Mouse (Mus musculus): ENCODE results near the gene Esrrg. TPM values are rescaled to one million over a fixed set of nuclear protein-coding genes. Genes with fewer than 3 reads are reported as not detected.

Gene Esrrg
- polyA plus RNA-seq, 1 experiment from 2014 or later = 14.6 TPM

DNA sequence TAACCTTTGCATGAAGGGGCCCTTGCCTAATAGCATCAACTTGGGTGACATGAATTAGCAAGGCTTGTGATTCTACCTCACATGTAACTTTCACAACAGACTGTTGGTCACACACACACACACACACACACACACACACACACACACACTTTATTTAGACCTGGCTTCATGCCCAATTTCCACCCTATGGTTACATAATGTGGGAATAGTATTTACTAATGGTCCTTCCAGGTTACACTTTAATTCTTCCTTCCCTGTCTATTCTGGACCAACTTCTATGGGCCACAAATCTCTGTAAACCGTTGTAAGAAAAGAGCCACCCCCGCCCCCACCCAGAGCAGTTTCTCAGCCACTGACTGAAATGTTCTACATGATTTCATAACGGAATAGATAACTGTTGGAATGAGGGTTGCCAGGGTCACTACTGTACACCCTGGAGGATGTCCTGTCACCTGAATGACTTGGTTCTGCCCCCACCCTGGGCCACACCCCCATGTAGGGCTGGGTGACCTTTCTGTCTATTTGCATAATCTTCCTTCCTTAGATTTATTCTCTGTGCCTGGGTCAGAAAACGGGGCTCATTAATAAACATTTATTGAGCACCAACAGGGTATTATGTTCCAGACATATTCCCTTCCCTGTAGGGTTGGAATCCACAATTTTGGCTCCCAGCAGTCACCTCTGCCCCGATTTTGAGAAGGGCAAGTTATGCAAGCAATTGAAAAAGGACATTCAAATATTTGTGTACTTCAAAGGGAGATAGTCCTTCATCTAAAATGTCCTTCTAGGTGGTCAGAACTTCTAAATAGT is 154.3 kb downstream of the Esrrg start:
- no peak for ATAC-seq (ENCODE audit: low FRiP score)
- WGBS = 80% methylated on average over 5 of the region's 5 CpGs

DNA sequence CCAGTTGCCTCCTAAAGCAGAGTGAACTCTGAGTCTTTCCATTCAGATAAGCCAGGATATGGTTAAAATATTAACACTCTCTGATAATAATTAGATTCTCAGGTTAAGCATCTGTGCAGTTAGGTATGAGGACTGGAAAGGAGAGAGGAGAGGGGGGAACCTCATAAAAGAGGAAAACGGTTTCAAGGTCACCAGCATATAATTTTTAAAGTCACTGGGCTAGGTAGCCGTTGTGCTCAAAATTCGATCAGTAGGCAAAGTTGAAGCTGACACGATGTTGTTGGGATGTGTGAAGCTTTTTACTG is 154.8 kb downstream of the Esrrg start:
- WGBS = 91% methylated on average over 4 of the region's 4 CpGs
- no peak overlapping the region for H3K4me3 ChIP-seq (ENCODE audit: low read depth, low read length)
- no peaks in the 10 kb centered on the region for H3K4me1 ChIP-seq (replicated peaks; ENCODE audit: control insufficient read depth, insufficient read depth, low read length)
- DNase-seq (ENCODE audit: low spot score) (no peak), ATAC-seq (ENCODE audit: low FRiP score) (no peak)
- no peak overlapping the region for H3K9ac ChIP-seq (ENCODE audit: low read depth, low read length)
- no peak overlapping the region for H3K27ac ChIP-seq (ENCODE audit: low read depth, low read length)
- H3K9me3 ChIP-seq (ENCODE audit: control insufficient read depth, low read length) = no peaks in the 10 kb centered on the region
- H3K36me3 ChIP-seq (ENCODE audit: control insufficient read depth, insufficient read depth, low read length) = no peaks in the 10 kb centered on the region
- H3K27me3 ChIP-seq (ENCODE audit: control insufficient read depth, insufficient read depth, low read length) = no peaks in the 10 kb centered on the region
- H3K4me2 ChIP-seq (replicated peaks; ENCODE audit: low read depth, low read length) = no peak overlapping the region

More for the DNA sequence above, 154.3 kb downstream of the Esrrg start:
- Histone ChIP-seq H3K27ac (ENCODE audit: low read depth, low read length) (no peak overlapping the region), H3K4me3 (ENCODE audit: low read depth, low read length) (no peak overlapping the region), H3K27me3 (ENCODE audit: control insufficient read depth, insufficient read depth, low read length) (no peaks in the 10 kb centered on the region), H3K4me1 (replicated peaks; ENCODE audit: control insufficient read depth, insufficient read depth, low read length) (no peaks in the 10 kb centered on the region), H3K9ac (ENCODE audit: low read depth, low read length) (no peak overlapping the region), H3K9me3 (ENCODE audit: control insufficient read depth, low read length) (no peaks in the 10 kb centered on the region), H3K36me3 (ENCODE audit: control insufficient read depth, insufficient read depth, low read length) (no peaks in the 10 kb centered on the region), H3K4me2 (replicated peaks; ENCODE audit: low read depth, low read length) (no peak overlapping the region)
- no peak for DNase-seq (ENCODE audit: low spot score)

DNA sequence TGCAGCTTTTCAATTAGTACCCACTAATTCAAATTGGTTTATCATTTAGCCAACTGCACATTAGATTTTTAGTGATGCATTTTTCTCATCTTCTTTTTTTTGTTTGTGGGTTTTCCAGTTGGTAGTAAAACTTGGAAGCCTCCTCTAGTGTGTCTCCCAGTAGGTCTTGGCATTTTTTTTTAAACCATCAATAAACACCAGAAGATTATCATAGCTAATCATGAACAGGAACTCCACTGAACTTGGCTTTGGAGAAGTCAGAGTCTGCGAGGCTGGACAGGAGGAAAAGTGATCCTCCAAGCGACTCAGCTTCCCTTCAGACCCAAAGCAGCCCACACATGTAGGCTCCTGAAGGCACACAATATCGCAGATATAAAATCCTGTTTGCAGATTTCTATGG is 155.2 kb downstream of the Esrrg start:
- Histone ChIP-seq H3K9ac (ENCODE audit: low read depth, low read length) (no peak overlapping the region), H3K36me3 (ENCODE audit: control insufficient read depth, insufficient read depth, low read length) (no peaks in the 10 kb centered on the region), H3K4me1 (replicated peaks; ENCODE audit: control insufficient read depth, insufficient read depth, low read length) (no peaks in the 10 kb centered on the region), H3K9me3 (ENCODE audit: control insufficient read depth, low read length) (no peaks in the 10 kb centered on the region), H3K27ac (ENCODE audit: low read depth, low read length) (no peak overlapping the region), H3K27me3 (ENCODE audit: control insufficient read depth, insufficient read depth, low read length) (no peaks in the 10 kb centered on the region), H3K4me3 (ENCODE audit: low read depth, low read length) (no peak overlapping the region), H3K4me2 (replicated peaks; ENCODE audit: low read depth, low read length) (no peak overlapping the region)
- ATAC-seq (ENCODE audit: low FRiP score) = no peak
- 74% methylated on average over 3 of the region's 3 CpGs for WGBS
- no peak for DNase-seq (ENCODE audit: low spot score)

DNA sequence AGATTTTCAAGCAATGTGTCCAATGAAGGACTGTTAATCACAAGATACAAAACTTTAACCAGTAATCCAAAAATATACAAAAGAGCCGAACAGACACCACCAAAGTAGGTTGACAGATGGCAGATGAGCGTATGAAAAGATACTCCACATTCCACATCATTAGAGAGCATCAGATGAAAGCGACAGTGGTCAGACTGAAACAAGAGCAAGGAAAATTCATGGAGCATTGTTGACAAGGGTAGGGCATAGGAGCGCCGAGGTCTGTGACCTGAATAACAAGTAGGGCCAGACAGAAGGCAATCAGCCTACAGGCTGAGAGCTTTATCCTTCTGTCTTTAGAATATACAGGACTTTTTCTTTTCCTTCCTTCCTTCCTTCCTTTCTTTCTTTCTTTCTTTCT is 157.0 kb downstream of the Esrrg start:
- no peak overlapping the region for H3K4me2 ChIP-seq (replicated peaks; ENCODE audit: low read depth, low read length)
- no peaks in the 10 kb centered on the region for H3K9me3 ChIP-seq (ENCODE audit: control insufficient read depth, low read length)
- no peak for ATAC-seq (ENCODE audit: low FRiP score)
- DNase-seq (ENCODE audit: low spot score) = peak; percentile 27
- no peaks in the 10 kb centered on the region for H3K4me1 ChIP-seq (replicated peaks; ENCODE audit: control insufficient read depth, insufficient read depth, low read length)
- WGBS = 60% methylated on average over 5 of the region's 5 CpGs
- no peak overlapping the region for H3K9ac ChIP-seq (ENCODE audit: low read depth, low read length)
- H3K27ac ChIP-seq (ENCODE audit: low read depth, low read length) = no peak overlapping the region
- no peak overlapping the region for H3K4me3 ChIP-seq (ENCODE audit: low read depth, low read length)
- no peaks in the 10 kb centered on the region for H3K36me3 ChIP-seq (ENCODE audit: control insufficient read depth, insufficient read depth, low read length)
- H3K27me3 ChIP-seq (ENCODE audit: control insufficient read depth, insufficient read depth, low read length) = no peaks in the 10 kb centered on the region

DNA sequence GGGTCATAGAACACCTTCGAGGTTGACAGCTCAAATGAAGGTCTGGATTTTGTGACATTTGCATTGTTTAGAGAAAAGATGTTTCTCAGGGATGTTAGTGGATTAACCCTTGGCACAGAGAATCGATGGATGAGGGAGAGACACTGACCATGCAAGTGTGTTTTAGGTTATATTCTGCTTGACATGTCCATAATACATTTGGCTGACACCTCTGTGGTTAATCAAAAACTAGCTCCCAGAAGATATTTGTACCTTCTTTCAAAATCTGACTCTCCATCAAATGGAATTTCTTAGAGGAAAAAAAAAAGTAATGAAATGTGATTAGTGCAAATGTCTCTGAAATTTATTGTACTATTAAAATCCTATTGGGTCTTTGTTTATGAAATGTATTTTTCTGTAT is 158.8 kb downstream of the Esrrg start:
- no peak overlapping the region for H3K9ac ChIP-seq (ENCODE audit: low read depth, low read length)
- WGBS = 89% methylated on average over 2 of the region's 2 CpGs
- H3K27ac ChIP-seq (ENCODE audit: low read depth, low read length) = no peak overlapping the region
- H3K4me1 ChIP-seq (replicated peaks; ENCODE audit: control insufficient read depth, insufficient read depth, low read length) = no peaks in the 10 kb centered on the region
- ATAC-seq (ENCODE audit: low FRiP score) (no peak), DNase-seq (ENCODE audit: low spot score) (no peak)
- no peaks in the 10 kb centered on the region for H3K36me3 ChIP-seq (ENCODE audit: control insufficient read depth, insufficient read depth, low read length)
- H3K9me3 ChIP-seq (ENCODE audit: control insufficient read depth, low read length) = no peaks in the 10 kb centered on the region
- H3K4me3 ChIP-seq (ENCODE audit: low read depth, low read length) = no peak overlapping the region
- H3K4me2 ChIP-seq (replicated peaks; ENCODE audit: low read depth, low read length) = no peak overlapping the region
- H3K27me3 ChIP-seq (ENCODE audit: control insufficient read depth, insufficient read depth, low read length) = no peaks in the 10 kb centered on the region

DNA sequence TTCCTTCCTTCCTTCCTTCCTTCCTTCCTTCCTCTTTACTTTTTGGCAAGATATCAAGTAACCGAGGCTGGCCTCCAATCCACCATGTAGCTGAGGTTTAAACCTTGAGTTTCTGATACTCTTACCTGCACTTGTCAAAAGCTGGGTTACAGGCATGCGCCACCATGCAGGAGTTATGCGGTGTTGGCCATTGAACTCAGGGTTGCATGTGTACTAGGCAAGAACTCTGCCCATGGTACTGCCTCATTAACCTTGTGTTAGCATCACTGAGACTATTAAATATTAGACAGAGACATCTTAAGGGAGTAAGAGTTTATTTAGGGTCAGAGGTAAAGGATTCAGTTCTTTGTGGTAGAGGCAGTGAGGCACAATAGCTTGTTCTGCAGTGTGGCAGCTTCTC is 161.6 kb downstream of the Esrrg start:
- H3K4me3 ChIP-seq (ENCODE audit: low read depth, low read length) = no peak overlapping the region
- H3K9me3 ChIP-seq (ENCODE audit: control insufficient read depth, low read length) = no peaks in the 10 kb centered on the region
- DNase-seq (ENCODE audit: low spot score) (no peak), ATAC-seq (ENCODE audit: low FRiP score) (no peak)
- H3K27me3 ChIP-seq (ENCODE audit: control insufficient read depth, insufficient read depth, low read length) = no peaks in the 10 kb centered on the region
- H3K4me1 ChIP-seq (replicated peaks; ENCODE audit: control insufficient read depth, insufficient read depth, low read length) = no peaks in the 10 kb centered on the region
- no peak overlapping the region for H3K9ac ChIP-seq (ENCODE audit: low read depth, low read length)
- WGBS = 90% methylated on average over 3 of the region's 3 CpGs
- H3K27ac ChIP-seq (ENCODE audit: low read depth, low read length) = no peak overlapping the region
- H3K4me2 ChIP-seq (replicated peaks; ENCODE audit: low read depth, low read length) = no peak overlapping the region
- H3K36me3 ChIP-seq (ENCODE audit: control insufficient read depth, insufficient read depth, low read length) = no peaks in the 10 kb centered on the region

DNA sequence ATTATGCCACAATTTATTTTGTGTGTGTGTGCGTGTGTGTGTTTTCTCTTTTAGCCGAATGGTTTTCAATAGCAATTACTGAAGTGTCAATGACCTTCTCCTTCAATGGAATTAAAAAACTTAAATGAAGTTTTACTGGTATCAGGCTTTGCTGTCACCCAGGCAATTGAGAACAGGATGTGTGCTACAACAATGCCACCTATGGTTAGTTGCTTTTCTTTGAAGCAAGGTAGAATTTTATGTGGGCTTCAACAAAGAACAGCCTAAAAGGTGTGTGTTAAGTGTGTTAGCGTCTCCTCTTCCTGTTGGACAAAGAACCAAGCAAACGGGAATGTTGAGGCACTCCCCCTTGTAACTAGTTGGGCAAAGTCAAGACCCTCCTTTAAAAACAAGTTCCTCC is 162.5 kb downstream of the Esrrg start:
- Histone ChIP-seq H3K4me1 (replicated peaks; ENCODE audit: control insufficient read depth, insufficient read depth, low read length) (no peaks in the 10 kb centered on the region), H3K4me3 (ENCODE audit: low read depth, low read length) (no peak overlapping the region), H3K4me2 (replicated peaks; ENCODE audit: low read depth, low read length) (no peak overlapping the region), H3K9me3 (ENCODE audit: control insufficient read depth, low read length) (no peaks in the 10 kb centered on the region), H3K27ac (ENCODE audit: low read depth, low read length) (no peak overlapping the region), H3K9ac (ENCODE audit: low read depth, low read length) (no peak overlapping the region), H3K27me3 (ENCODE audit: control insufficient read depth, insufficient read depth, low read length) (no peaks in the 10 kb centered on the region), H3K36me3 (ENCODE audit: control insufficient read depth, insufficient read depth, low read length) (no peaks in the 10 kb centered on the region)
- WGBS = 72% methylated on average over 4 of the region's 4 CpGs
- DNase-seq (ENCODE audit: low spot score) = no peak
- no peak for ATAC-seq (ENCODE audit: low FRiP score)

DNA sequence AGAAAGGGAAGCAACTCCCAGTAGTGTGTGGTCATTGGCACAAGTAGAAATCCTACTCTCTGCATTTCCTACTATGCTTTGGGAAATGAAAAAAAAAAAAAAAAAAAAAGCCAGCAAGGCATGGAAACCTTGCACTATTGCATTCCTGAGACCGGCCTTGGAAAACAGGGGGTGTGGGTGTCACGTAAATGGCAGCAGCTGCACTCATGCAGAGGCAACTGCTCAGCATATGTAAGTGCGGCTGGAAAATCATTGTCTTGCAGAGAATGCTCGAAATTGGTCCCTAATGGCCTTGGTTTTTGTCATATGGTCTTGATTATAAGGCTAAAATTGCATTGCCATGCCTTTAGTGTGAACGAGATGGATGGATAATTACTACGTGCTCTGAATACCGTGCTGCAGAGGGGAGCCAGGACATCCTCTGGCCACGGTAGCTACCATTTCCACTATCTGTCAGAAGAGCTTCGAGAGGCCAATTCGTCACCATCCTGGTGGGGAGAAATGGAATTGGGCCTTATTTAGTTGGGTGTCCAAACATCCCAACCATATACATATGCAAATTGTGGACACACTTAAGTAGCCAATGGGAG is 171.1 kb downstream of the Esrrg start:
- Histone ChIP-seq H3K9ac (ENCODE audit: low read depth, low read length) (no peak overlapping the region), H3K4me2 (replicated peaks; ENCODE audit: low read depth, low read length) (no peak overlapping the region), H3K36me3 (ENCODE audit: control insufficient read depth, insufficient read depth, low read length) (no peaks in the 10 kb centered on the region), H3K27me3 (ENCODE audit: control insufficient read depth, insufficient read depth, low read length) (no peaks in the 10 kb centered on the region), H3K9me3 (ENCODE audit: control insufficient read depth, low read length) (no peaks in the 10 kb centered on the region), H3K27ac (ENCODE audit: low read depth, low read length) (no peak overlapping the region), H3K4me3 (ENCODE audit: low read depth, low read length) (no peak overlapping the region), H3K4me1 (replicated peaks; ENCODE audit: control insufficient read depth, insufficient read depth, low read length) (no peaks in the 10 kb centered on the region)
- WGBS = 53% methylated on average over 10 of the region's 10 CpGs
- ATAC-seq (ENCODE audit: low FRiP score) (peak; percentile 54), DNase-seq (ENCODE audit: low spot score) (peak; percentile 24)

DNA sequence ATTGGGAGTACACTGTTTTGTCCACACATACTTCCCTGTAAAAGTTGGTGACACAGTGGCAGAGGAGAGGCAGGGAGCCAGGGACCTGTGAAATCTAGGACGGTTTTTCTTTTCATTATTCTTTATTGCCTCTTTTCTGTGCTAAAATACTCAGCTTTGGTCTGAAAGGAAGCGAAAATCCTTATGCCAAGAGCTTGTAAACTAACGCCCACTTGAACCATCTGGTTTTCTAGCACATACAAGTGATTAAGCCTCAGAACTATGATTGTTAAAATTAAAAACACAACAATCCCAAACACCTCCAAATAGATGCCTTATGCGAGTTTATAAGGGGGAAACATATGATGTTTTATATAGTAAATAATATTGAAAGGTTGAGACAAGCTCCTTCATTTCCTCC is 176.6 kb downstream of the Esrrg start:
- H3K4me3 ChIP-seq (ENCODE audit: low read depth, low read length) = no peak overlapping the region
- no peak for ATAC-seq (ENCODE audit: low FRiP score)
- H3K9ac ChIP-seq (ENCODE audit: low read depth, low read length) = no peak overlapping the region
- H3K9me3 ChIP-seq (ENCODE audit: control insufficient read depth, low read length) = no peaks in the 10 kb centered on the region
- no peak for DNase-seq (ENCODE audit: low spot score)
- no peaks in the 10 kb centered on the region for H3K27me3 ChIP-seq (ENCODE audit: control insufficient read depth, insufficient read depth, low read length)
- H3K4me2 ChIP-seq (replicated peaks; ENCODE audit: low read depth, low read length) = no peak overlapping the region
- no peak overlapping the region for H3K27ac ChIP-seq (ENCODE audit: low read depth, low read length)
- no peaks in the 10 kb centered on the region for H3K36me3 ChIP-seq (ENCODE audit: control insufficient read depth, insufficient read depth, low read length)
- H3K4me1 ChIP-seq (replicated peaks; ENCODE audit: control insufficient read depth, insufficient read depth, low read length) = no peaks in the 10 kb centered on the region
- WGBS = 85% methylated on average over 4 of the region's 4 CpGs

All from hindbrain, embryonic 11.5 days (tissue).